Mouse (Mus musculus) inflammation-experienced regulatory T-cells, adult 6 months (primary cell): Measurements from ENCODE around the gene Tsen2. TPM values are rescaled to one million over a fixed set of nuclear protein-coding genes. Genes with fewer than 3 reads are reported as not detected.
A peak's percentile ranks its signal among the peaks of the same experiment; 100 is the strongest.

Experiments
- ATAC-seq: one replicate; pipeline ENCODE4 v1.8.0; 2017
- polyA plus RNA-seq, 3 experiments: library from polyadenylated mRNA; unstranded; fragments of 100-300 nt; shearing (Covaris generic); gene quantifications; one replicate each; pipeline ENCODE4 v1.2.1; 2017

Tsen2 gene
- polyA plus RNA-seq = 10 to 100 TPM in 2 of 3 experiments, 1 to 10 TPM in 1; 9.1 to 17.4 (median 14.2) TPM

DNA sequence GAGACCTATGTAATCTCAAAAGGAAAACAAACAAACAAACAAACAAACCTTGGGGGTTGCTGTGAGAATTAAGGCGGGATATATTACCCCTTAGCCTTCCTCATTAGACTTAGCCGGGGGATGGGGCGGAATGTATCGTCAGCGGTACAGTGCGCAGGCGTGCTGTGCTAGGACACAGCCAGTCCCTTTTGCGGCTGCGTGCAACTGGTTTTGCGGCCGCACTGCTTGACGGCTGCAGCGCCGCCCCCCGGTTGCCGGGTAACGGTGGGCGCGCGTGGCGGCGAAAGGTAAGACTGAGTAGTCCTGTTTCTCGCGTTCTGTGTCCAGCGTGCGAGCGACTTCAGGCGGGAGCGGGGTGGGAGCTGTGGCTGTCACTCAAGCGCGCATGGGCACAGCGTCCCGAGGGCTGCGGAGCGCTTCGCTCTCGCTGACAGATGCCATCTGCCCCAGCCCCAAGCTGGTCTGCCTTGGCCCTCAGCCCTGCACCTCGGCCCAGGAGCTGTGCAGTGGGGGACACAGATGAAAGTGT lies at the start of gene Tsen2:
Gene Tsen2, plus strand, starts transcription at position 223 of the 529 bp plus-strand sequence.
- ATAC-seq = peak; percentile 95

- ATAC-seq = no peak
Measured at GRCm38 (mm10) chr6:115499540-115499939, 44.9 kb upstream of the Tsen2 start.

DNA sequence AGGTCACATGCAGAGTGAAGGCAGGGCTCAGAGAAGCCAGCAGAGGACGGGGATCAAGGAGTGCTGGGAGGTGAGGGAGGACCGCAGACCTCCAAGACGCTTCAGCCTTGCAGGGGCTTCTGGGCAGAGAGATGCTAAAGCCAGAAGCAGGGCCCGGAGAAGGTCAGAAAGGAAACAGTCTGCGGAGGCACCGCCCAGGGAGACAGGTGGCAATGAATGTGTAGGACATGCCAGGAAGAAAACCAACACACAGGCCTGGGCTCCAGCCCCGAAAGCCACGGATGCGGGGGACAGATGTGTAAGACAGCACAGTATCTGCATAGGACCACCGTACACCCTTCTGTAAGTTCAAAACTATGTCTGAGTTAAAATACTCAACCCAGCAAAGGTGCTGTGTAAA lies 44.2 kb upstream of the Tsen2 start:
- ATAC-seq = no peak

GRCm38 (mm10) chr6:115501131-115501530 lies 43.3 kb upstream of the Tsen2 start:
- ATAC-seq = no peak

DNA sequence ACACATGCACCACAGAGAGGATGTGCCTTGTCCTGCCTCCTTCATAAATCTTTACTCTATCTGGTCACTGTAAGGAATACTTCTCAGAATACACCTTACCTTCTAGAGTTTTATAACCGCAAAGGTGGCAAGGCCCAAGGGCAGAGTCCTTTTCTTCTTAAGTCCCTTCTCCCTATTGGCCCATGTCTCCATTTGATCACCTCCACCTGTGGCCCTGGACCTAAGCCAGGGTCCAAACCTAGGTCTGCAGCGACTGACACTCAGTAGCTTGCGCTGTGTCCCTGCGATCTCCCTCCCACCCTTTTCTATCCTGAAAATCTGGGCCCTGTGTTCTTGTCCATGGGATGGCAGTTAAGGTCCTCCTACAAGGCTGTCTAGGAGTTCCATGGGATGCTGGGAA lies 41.4 kb upstream of the Tsen2 start:
- ATAC-seq = no peak

DNA sequence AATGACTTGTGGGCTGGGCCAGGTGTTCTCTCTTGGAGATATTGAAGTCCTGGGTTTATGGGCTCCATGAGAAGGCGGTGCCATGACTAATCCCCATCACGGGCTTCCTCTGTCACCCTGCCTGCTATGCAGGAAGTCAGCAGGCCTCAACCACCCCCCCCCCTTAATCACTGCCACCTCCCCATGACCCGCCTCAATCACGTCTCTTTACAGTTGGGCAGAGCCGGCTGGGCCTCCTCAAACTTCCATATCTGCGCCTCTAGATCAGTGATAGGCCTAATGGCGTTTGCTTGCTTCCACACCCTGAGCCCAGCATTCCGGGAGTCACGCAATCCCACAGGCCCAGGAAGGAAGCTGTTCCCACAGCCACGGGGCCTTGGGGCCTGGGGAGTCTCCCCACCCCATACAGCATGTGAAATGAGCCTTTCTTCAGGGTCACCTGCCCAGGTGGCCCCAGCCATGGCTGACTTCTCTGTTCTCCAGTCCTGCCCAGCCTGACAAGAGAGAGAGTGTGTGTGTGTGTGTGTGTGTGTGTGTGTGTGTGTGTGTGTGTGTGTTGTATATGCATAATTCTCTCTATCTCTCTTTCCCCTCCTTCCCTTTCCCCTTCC lies 40.8 kb upstream of the Tsen2 start:
- no peak for ATAC-seq

GRCm38 (mm10) chr6:115504160-115504558 lies 40.3 kb upstream of the Tsen2 start:
- no peak for ATAC-seq

GRCm38 (mm10) chr6:115504915-115505314 lies 39.5 kb upstream of the Tsen2 start:
- ATAC-seq = no peak

GRCm38 (mm10) chr6:115506425-115506824 lies 38.0 kb upstream of the Tsen2 start:
- no peak for ATAC-seq

DNA sequence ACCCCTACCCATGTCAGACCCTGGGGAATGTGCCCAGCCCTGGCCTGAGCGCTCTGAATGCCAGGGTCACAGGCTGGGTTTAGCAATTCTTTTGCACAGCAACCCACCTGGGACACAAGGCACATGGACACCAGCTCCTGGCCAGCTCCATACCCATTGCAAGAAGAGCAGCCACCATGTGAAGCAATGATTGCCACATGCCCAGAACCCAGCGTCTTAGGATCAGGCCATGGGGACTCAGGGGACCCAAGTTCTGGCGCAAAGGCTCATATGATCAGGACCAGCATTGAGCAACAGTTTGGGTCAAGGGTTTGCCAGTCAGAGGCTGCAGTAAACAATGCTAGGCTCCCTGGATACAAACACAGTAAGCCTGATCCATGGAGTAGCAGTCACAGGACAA lies 33.0 kb upstream of the Tsen2 start:
- no peak for ATAC-seq

- ATAC-seq = no peak
Measured at GRCm38 (mm10) chr6:115513207-115513606, 31.3 kb upstream of the Tsen2 start.

- ATAC-seq = no peak
Measured at GRCm38 (mm10) chr6:115517904-115518303, 26.6 kb upstream of the Tsen2 start.

- no peak for ATAC-seq
Measured at GRCm38 (mm10) chr6:115518352-115518751, 26.1 kb upstream of the Tsen2 start.

- no peak for ATAC-seq
Measured at GRCm38 (mm10) chr6:115519275-115519699, 25.2 kb upstream of the Tsen2 start.

DNA sequence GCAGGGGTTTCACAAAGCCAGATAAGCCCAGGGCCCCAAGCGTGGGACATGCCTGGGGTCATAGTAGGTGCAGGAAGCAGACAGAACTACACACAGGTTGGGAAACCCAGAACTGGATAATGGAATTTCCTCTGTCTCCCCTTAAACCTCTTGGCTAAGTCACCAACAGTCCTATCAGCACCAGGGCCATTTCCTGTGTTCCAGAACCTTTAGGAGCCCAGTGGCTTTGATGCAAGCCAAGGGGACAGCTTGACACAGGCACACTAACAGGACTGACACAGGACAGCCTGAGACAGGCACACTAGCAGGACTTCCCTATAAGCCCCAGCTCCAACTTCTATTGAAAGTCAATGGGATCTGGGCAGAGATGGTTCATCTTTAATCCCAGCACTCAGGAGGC lies 22.5 kb upstream of the Tsen2 start:
- ATAC-seq = no peak

DNA sequence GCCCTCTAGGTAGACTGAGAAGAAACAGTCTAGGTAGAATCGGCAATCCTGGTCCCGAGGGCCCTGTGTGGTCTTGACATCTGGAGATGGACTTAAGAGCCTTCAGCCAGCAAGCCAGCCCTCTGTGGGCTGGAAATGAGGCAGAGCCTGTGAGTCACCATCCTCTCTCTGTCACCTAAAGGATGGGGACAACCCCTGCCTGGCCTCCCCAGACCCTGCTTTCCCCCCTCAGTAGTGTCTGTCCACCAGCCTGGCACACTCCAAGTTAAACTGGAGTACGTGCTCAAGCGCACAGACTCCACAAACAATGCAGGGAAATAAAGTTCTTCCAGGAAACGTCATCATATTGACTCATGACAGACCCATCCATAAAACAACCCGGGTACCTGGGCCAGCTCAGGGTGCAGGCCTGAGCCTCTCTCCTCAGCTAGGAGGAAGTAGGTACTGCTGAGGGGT lies 21.7 kb upstream of the Tsen2 start:
- no peak for ATAC-seq

DNA sequence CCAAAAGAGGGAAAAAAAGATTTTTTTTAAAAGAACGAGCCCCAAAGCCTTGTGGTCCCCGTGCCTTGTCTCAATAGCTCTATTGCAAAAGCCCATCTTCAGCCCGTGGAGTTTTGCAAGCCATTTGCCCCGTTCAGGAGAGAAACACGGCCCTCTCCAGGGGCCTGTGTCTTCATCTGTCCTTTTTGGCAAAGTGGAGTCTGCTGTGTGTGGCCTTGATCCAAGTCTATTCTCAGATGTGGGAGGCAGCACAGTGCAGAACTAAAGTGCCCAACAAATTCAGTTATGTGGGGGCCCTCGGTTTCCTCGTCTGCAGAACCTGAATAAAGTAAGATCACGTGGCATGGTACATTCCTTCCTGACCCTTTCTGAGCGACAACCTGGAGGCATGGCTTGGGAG lies 21.3 kb upstream of the Tsen2 start:
- no peak for ATAC-seq

DNA sequence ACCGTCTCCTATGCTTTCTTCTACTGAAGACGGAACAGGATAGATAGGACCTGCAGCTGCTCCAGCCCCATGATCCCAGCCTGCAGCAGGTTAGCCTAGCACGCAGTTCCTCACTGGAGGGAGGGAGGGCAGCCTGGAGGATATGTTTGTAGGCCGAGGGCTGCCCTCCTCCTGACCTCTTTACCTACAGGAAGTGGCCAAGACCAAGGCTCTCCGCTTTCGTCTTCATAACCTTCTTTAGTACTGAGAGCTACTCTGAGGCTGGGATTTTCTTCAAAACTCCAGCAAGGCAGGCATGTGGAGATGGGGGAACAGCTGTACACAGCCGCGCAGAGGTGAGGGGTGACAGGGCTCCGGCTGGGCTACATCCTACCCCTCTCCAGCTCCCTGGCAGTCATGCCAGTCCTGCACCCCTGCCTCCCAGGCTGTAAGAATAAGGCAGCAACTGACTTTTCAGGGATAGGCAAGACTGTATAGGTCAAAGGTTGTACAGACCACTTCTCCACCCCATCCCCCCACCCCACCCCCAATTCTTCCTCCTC lies 19.9 kb upstream of the Tsen2 start:
- ATAC-seq = peak; percentile 48

DNA sequence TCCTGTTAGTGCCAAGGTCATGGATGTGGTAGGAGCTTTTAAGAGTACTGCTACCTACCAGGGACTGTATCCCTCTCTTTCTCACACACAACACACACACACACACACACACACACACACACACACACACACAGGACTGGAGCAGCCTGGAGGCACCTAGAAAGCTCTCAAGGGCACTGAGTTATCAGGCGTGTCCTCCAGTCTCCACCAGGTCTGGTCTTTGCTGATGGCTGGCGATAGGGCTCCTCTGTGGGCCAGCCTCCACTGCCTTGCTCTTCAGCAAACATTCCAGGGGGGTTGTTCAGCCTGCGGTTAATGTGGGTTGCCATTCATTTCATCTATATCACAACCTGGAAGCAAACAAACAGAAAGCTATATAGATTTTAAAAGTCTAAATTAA lies 17.0 kb upstream of the Tsen2 start:
- no peak for ATAC-seq

GRCm38 (mm10) chr6:115528372-115528771 lies 16.1 kb upstream of the Tsen2 start:
- ATAC-seq = peak; percentile 17

DNA sequence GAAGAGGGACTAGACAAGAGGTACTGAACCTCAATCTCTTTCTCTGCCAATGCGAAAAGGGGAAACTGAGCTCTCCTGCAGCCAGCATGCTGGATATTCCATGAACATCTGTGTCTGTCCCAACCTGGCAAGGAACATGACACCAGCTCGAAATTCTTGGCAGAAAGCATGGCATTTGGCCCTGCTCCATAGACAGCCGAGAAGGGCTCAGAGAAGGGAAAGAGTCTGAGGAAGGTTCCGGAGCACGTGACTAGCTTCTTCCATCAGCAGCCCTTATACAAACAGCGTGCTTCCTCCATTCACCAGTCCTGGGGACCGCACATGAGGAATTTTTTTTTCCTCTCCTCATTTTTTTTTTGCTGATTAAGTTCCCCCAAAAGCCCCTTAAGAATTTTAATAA lies 9.8 kb upstream of the Tsen2 start:
- no peak for ATAC-seq

DNA sequence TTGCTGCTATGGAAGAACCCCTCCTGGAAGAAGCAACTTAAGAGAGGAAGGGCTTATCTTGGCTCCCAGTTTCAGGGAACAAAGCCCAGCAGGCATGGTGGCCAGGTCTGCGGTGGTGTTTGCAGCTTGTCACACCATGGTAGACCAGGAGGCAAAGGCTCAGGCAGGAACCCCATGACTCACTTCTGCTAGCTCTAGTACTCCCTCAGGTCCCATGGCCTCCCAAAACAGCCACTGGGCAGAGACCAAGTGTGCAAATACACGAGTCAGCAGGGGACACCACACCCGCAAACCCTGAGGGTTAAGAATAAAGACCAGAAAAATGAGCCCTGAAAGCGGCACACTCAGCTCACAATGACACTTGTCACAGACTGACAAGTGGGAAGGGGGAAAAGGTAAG lies 8.3 kb upstream of the Tsen2 start:
- no peak for ATAC-seq

DNA sequence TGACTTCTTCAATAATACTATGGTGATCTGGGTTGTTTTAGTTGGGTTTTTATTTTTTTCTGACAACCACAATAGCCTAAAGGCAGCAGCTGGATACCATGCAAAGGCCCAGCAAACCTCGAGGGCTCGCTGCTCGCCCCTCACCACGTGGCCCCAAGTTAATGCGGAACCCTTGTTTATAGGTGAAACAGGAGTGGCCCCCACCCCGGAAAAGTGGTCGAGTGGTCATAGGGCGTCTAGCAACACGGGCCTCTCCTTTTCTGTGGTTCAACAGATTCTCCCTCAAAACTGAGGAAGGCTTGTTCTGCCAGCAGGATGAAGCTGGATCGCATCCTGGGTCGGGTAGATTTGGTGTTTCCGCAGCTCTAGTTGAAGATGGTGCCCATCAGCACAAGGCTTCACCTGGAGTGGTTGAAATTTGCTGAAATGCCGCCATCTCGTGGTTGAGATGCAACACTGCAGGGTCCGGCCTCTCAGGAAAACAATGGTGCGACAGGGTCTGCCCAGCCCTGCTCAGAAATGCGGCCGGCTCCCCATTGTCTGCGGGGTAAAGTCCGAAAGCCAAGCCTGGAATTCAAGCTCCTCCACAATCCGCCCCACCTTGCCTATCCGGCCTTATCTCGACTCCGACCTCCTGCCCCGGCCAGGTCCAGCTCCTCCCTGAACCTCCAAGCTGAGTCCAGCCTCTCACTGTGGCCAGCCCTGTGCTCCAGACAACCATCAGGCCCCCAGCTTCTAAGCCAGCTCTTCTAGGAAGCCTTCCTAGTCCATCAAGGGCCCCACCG lies 5.6 kb upstream of the Tsen2 start:
- peak; percentile 93 for ATAC-seq
